Mouse (Mus musculus) C2C12 (cell line): ENCODE data around the gene Nab2. TPM values are rescaled to one million over a fixed set of nuclear protein-coding genes. Genes with fewer than 3 reads are reported as not detected.
A peak's percentile ranks its signal among the peaks of the same experiment; 100 is the strongest.

ENCODE experiments used
- H3K27me3 ChIP-seq: one replicate; pipeline ENCODE4 v1.6.1; 2011; ENCODE audit not compliant: control insufficient read depth, insufficient read depth, insufficient read length
- H3K36me3 ChIP-seq: one replicate; pipeline ENCODE4 v1.6.1; 2011; ENCODE audit not compliant: control insufficient read depth, insufficient read depth
- H3K4me3 ChIP-seq: one replicate; pipeline ENCODE4 v1.5.1; 2011; ENCODE audit warnings: mild to moderate bottlenecking, control low read depth; ENCODE audit not compliant: poor library complexity, insufficient read depth, severe bottlenecking
- H3K79me2 ChIP-seq: one replicate; pipeline ENCODE4 v1.6.1; 2011; ENCODE audit not compliant: control insufficient read depth, insufficient read depth
- H3K79me3 ChIP-seq: one replicate; pipeline ENCODE4 v1.6.1; 2011; ENCODE audit warnings: low read depth, control low read depth
- H3ac ChIP-seq: one replicate; pipeline ENCODE3; 2011; ENCODE audit warnings: low read depth; ENCODE audit not compliant: control insufficient read depth, insufficient read length
- CEBPB ChIP-seq: IDR thresholded peaks from one replicate; pipeline ENCODE4 v1.6.1; 2011; ENCODE audit warnings: low read depth, mild to moderate bottlenecking, control low read depth, moderate library complexity
- CTCF ChIP-seq: IDR thresholded peaks from one replicate; pipeline ENCODE4 v1.5.1; 2011; ENCODE audit not compliant: control insufficient read depth, insufficient read depth, insufficient read length
- FOSL1 ChIP-seq: IDR thresholded peaks from one replicate; pipeline ENCODE4 v1.8.0; 2011; ENCODE audit warnings: mild to moderate bottlenecking, low read length; ENCODE audit not compliant: poor library complexity, insufficient read depth, severe bottlenecking
- MAX ChIP-seq: IDR thresholded peaks from one replicate; pipeline ENCODE4 v1.6.1; 2011; ENCODE audit warnings: mild to moderate bottlenecking, control low read depth
- MYOD1 ChIP-seq: IDR thresholded peaks from one replicate; pipeline ENCODE4 v1.6.1; 2011; ENCODE audit warnings: low read depth; ENCODE audit not compliant: control insufficient read depth, insufficient read length
- MYOG ChIP-seq: IDR thresholded peaks from one replicate; pipeline ENCODE4 v1.6.1; 2011; ENCODE audit not compliant: control insufficient read depth, insufficient read length; ENCODE audit errors: extremely low read depth
- USF1 ChIP-seq: IDR thresholded peaks from one replicate; pipeline ENCODE4 v1.6.1; 2011; ENCODE audit warnings: low read depth, mild to moderate bottlenecking, control low read depth, moderate library complexity
- polyA plus RNA-seq: library from polyadenylated mRNA; unstranded; fragments of >200 nt; fragmentation: generic; extraction: Trizol; gene quantifications from one replicate; pipeline ENCODE4 v1.2.1, GENCODE M21; 2012; ENCODE audit warnings: missing spikeins

The Nab2 gene
- polyA plus RNA-seq, 1 experiment: 108 TPM

DNA sequence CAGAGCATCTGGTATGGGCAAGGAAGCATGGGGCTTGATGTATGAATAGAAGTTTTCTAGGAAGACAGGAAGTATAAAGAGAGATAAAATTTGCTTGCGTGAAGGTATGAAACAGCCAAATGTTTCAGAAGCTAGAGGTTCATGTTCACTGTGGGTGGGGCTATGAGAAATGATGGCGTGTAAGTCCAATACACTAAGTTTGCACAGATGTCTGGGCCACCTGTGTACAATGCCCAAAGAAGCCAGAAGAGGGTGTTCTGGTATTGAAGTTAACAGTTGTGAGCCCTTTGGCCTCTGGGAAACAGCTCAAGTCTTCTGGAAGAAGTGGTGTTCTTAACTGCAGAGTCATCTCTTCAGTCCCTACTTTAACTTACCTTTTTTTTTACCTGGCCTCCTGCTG, 1.8 kb upstream of the Nab2 start:
- no peaks in the 10 kb centered on the region for H3K27me3 ChIP-seq
- H3K4me3 ChIP-seq: no peak overlapping the region
- H3K36me3 ChIP-seq: peaks cover 5% of the 10 kb centered on the region
- peaks cover 11% of the 10 kb centered on the region for H3K79me3 ChIP-seq
- H3ac ChIP-seq: no peak overlapping the region
- H3K79me2 ChIP-seq: peaks cover 13% of the 10 kb centered on the region
- no peak for TF ChIP-seq CTCF
- TF ChIP-seq FOSL1: no peak
- TF ChIP-seq USF1: no peak

DNA sequence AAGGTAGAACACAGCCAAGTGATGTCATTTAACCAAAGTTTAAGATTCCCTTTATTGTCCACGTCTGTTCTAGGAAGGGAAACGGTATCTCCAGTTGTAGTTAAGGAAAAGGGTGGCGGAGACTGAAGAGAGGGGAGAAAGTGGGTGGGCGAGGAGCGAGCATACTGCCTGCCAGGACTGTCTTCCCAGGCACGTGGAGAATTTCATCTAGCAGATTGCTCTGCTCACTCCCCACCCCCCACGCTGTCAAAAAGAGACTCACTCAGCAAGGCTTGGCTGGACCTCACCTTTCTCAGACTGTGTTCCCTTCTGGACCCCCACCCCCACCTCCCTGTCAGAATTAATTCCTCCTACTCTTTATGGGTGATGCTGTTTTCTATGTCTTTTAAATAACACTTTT, 802 bp upstream of the Nab2 start:
- TF ChIP-seq MYOD1: no peak
- H3K27me3 ChIP-seq: no peaks in the 10 kb centered on the region
- peak overlapping the region; percentile 47 for H3K4me3 ChIP-seq
- peaks cover 22% of the 10 kb centered on the region for H3K79me3 ChIP-seq
- H3ac ChIP-seq: peak overlapping the region; percentile 3
- H3K36me3 ChIP-seq: peaks cover 14% of the 10 kb centered on the region
- peaks cover 23% of the 10 kb centered on the region for H3K79me2 ChIP-seq

DNA sequence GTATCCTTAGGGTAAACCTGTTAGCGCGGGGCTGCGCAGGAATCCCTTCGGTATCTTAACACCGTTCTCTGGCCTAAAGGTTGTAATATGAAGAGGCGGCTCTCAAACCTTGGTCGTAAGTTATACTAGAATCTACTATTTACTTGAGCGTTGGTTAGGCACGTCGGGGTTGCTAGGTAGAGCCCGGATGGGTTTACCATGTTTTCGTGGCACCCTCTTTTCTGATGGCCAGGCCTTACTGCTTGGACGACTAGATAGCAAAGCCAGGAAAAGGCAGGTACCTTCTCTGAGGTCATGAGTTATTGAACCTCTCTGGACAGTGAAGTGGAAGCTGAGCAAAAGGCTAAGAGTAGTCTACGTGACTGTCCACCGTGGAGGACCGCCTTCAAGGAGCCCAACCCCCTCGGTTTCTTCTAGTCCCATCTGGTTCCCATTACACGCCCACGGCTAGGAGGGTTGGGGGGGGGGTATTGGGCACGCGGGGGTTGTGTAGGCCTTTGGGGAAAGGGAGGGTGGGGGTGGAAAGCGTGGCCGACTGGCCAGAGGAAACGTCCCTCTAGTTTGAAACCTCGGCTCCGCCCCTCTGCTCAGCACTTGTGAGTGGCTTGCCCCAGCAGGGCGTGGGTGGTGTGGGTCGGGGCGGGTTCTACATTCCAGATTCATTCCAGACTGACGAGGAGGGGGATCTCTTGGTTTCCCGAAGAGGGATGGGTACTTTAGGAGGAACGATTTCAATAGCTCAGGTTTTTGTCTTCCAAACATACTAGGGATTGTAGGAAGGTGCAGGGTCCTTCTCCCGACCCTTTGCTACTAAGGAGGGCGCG, 887 bp downstream of the Nab2 start:
- Histone ChIP-seq H3K79me3 (peaks cover 37% of the 10 kb centered on the region), H3ac (peak overlapping the region; percentile 49), H3K4me3 (peak overlapping the region; percentile 95), H3K79me2 (peaks cover 40% of the 10 kb centered on the region), H3K36me3 (peaks cover 31% of the 10 kb centered on the region), H3K27me3 (no peaks in the 10 kb centered on the region)
- TF ChIP-seq USF1 (no peak), CTCF (no peak), MAX (no peak), CEBPB (no peak), MYOG (no peak), FOSL1 (no peak), MYOD1 (no peak)

DNA sequence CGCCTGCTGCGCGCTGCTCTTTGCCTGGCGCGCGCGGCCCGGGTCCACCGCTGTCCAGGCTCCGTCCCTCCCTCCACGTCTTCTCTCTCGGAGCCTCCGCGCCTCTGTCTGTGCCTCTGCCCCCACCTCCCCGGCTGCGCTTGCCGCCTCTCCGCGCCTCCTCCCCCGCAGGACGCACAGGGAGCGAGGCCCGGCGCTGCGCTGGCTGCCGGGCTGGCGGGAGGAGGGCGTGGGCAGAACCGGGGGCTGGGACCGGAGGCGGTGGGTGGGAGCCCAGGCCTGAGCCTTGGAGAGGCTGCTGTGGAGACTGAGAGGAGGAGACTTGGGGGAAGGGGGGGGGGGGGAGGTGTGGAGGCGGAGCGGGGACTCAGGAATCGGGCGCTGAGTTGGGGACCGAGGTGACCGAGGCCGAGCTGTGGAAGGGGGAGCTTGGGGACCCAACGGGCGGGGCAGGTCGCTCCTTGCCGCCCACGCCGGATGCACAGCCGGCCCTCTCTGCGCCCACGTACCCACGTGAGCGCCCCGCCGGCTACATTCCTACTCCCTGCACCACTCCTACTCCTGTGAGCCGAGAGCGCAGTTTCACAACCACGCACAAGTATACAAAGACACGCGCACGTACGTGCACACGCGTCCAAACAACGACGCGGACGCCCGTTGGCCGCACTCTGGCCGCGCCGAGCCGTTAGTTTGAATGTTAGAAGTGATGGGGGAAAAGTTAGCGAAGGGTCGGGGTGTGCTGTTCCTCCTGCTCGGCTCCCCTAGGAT, 1.7 kb downstream of the Nab2 start, which contains the start of gene Nemp1:
Nemp1 (plus strand) TSS at position 401 of the 768 bp plus-strand sequence.
- TF ChIP-seq FOSL1: no peak
- peak; percentile 76 for TF ChIP-seq MAX
- TF ChIP-seq CEBPB: peak; percentile 81
- TF ChIP-seq USF1: peak; percentile 77
- TF ChIP-seq MYOG: no peak
- TF ChIP-seq MYOD1: no peak
- TF ChIP-seq CTCF: no peak
- peaks cover 46% of the 10 kb centered on the region for H3K79me2 ChIP-seq
- peak within 1 kb of the TSS; percentile 88 for H3ac ChIP-seq
- H3K36me3 ChIP-seq: peaks cover 33% of the 10 kb centered on the region
- H3K4me3 ChIP-seq: peak within 1 kb of the TSS; percentile 95
- H3K79me3 ChIP-seq: peaks cover 39% of the 10 kb centered on the region
- no peaks in the 10 kb centered on the region for H3K27me3 ChIP-seq

DNA sequence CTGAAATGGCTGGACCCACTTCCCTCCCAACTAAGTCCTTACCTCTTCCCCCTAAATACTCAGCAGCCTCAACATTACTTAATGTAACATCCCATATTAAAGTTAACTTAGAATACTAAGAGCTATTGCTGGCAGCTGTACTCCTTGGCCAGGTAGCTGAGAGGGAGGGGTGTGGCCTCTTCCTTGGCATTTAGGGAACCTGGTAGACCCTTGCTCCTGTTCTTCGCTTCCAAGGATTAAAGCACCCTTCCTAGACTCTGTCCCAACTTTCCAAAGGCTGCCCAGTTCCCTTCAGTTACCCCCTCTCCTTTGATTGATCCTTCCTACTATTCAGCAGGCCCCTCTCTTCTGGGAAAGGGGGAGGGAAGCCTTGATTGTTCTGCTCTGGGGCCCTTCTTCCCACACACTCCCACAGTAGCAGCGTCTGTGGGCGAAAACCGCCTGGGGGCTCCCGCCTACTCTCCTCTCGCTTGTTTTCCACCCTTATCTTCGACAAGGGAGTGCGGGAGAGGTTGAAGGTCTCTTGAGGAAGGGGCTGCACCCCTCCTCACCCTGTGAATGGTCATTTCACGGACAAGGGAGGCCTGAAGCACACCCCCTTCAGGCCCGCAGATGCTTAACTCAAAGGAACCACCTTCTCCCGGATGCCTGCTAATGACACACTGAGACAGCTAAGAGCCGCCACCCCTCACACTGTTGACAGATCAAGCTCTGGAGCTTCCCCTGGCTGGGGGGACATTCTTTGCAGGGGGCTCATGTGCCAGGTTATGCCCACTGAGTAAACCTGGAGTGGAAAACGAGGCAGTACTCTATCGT, 2.8 kb downstream of the Nab2 start:
- Histone ChIP-seq H3K4me3 (peak overlapping the region; percentile 95), H3ac (peak overlapping the region; percentile 88), H3K27me3 (no peaks in the 10 kb centered on the region), H3K79me3 (peaks cover 40% of the 10 kb centered on the region), H3K79me2 (peaks cover 56% of the 10 kb centered on the region), H3K36me3 (peaks cover 44% of the 10 kb centered on the region)
- TF ChIP-seq MYOD1 (no peak), FOSL1 (no peak), USF1 (no peak), CEBPB (no peak), MAX (no peak), MYOG (no peak), CTCF (no peak)

DNA sequence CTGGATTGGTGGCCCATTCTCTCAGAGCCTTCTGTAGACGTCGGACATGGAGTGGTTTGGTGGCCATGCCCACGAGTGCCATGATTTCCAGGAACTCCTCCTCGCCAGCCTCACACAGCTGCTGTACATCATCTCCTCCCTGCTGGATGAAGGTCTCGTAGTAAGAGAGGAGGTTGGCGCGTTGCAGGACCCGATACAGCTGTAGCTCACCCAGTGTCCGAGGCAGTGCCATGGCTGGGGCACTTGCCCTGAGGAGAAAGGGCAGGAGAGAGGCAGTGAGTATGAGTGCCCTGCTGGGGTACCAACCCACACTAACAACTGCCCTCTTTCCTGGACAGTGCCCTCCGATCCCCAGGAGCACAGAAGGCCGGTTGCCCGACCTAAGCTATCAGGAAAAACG, 3.5 kb downstream of the Nab2 start:
- H3K27me3 ChIP-seq: no peaks in the 10 kb centered on the region
- H3ac ChIP-seq: peak overlapping the region; percentile 88
- TF ChIP-seq CTCF (no peak), MYOD1 (no peak), USF1 (no peak), MAX (no peak), CEBPB (no peak), FOSL1 (no peak), MYOG (no peak)
- H3K36me3 ChIP-seq: peaks cover 51% of the 10 kb centered on the region
- peaks cover 40% of the 10 kb centered on the region for H3K79me3 ChIP-seq
- peak overlapping the region; percentile 95 for H3K4me3 ChIP-seq
- H3K79me2 ChIP-seq: peaks cover 56% of the 10 kb centered on the region
